Mouse (Mus musculus): ENCODE results near the gene Rasgef1b. TPM values are rescaled to one million over a fixed set of nuclear protein-coding genes. Genes with fewer than 3 reads are reported as not detected.

The Rasgef1b gene
- total and polyA plus RNA-seq, 2 experiments, result 4.0 to 20.4 TPM

DNA sequence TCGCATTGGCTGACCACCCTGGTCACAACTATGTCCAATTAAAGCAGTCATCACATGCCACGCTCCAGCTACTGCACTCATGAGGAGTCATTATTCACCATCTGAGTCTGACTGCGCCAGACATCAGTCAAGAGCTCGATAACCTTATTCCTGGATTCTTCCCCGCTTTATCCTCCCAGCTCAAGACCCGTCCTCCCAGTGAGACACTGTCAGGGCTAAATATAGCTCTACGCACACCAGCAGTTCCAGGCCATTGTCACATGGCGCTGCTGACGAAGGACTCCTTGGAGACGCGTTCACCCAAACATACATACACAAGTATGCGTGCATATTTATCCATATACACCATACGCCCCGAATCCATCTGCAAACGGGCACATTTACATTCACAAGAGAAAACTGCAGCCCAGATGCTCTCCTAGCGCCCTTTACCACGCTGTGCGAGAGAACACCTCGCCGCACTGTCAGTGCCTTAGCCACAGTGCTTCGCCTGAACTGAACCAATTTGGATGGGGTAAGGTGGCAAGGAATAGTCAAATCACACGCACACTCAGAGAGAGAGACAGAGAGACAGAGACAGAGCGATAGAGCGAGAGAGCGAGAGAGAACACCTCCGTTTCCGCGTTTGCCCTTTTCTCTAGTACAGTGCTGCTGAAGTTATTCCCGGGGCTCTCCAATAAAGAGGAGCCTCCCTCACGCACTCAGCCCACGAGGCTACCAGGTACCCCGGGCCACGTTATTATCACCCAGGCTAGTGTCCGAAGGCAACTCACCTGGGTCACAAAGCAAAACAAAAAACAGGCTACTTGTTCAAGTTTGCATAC, 477.3 kb downstream of the Rasgef1b start:
- peak overlapping the region; percentile 97 for H3K9ac ChIP-seq (ENCODE audit: low read depth, low read length)
- H3K27me3 ChIP-seq (ENCODE audit: control insufficient read depth, insufficient read depth, low read length), result no peaks in the 10 kb centered on the region
- DNase-seq (ENCODE audit: extremely low read depth, low read depth, low spot score), result no peak
- H3K36me3 ChIP-seq (ENCODE audit: control insufficient read depth, insufficient read depth, low read length), result no peaks in the 10 kb centered on the region
- TF ChIP-seq POLR2A (IDR thresholded peaks at IDR 0.05; ENCODE audit: extremely low read depth, insufficient read depth, low read length) (no peak), CTCF (IDR thresholded peaks at IDR 0.05; ENCODE audit: low read depth, low read length) (no peak)
- H3K79me2 ChIP-seq (ENCODE audit: control insufficient read depth, insufficient read depth, low read length), result peaks cover 13% of the 10 kb centered on the region; the same call in 1 of the 2 replicates
- H3K4me1 ChIP-seq (ENCODE audit: control insufficient read depth, insufficient read depth, low read length), result peaks cover 5% of the 10 kb centered on the region
- peak overlapping the region; percentile 97 for H3K4me3 ChIP-seq (ENCODE audit: insufficient read depth, low read depth, low read length)
- 2% methylated on average over 34 of the region's 34 CpGs for WGBS
- peak overlapping the region; percentile 63 for H3K27ac ChIP-seq (replicated peaks; ENCODE audit: insufficient read depth, low read depth, low read length)

DNA sequence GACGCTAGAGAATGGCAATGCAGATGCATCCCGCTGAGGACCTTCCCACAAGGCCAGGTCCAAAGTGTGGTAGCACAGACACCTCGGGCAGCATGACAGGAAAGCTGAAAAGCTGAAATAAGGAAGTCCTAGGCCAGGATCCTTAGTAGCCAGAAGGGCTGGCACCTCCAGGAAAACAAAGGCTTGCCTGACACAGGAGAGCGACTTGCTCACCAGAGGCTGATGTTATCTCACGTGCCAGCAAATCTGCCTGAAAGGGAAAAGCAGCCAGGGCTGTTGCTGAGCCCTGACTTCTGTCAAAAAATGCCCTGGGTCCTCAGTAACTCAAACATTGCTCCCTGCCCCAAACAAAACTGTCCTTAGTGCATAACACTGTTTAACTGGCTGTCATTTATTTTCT, 478.0 kb downstream of the Rasgef1b start:
- H3K4me1 ChIP-seq (ENCODE audit: control insufficient read depth, insufficient read depth, low read length), result peaks cover 5% of the 10 kb centered on the region
- 23% methylated on average over 5 of the region's 5 CpGs for WGBS
- H3K36me3 ChIP-seq (ENCODE audit: control insufficient read depth, insufficient read depth, low read length), result no peaks in the 10 kb centered on the region
- H3K27me3 ChIP-seq (ENCODE audit: control insufficient read depth, insufficient read depth, low read length), result no peaks in the 10 kb centered on the region
- TF ChIP-seq POLR2A (IDR thresholded peaks at IDR 0.05; ENCODE audit: extremely low read depth, insufficient read depth, low read length) (no peak), CTCF (IDR thresholded peaks at IDR 0.05; ENCODE audit: low read depth, low read length) (no peak)
- peaks cover 15% of the 10 kb centered on the region; the same call in 1 of the 2 replicates for H3K79me2 ChIP-seq (ENCODE audit: control insufficient read depth, insufficient read depth, low read length)
- peak overlapping the region; percentile 17 for H3K4me3 ChIP-seq (ENCODE audit: insufficient read depth, low read depth, low read length)
- DNase-seq (ENCODE audit: extremely low read depth, low read depth, low spot score), result peak; percentile 50
- H3K27ac ChIP-seq (replicated peaks; ENCODE audit: insufficient read depth, low read depth, low read length), result peak overlapping the region; percentile 43
- H3K9ac ChIP-seq (ENCODE audit: low read depth, low read length), result peak overlapping the region; percentile 27

GRCm38 (mm10) chr5:99248501-99248900, 480.4 kb downstream of the Rasgef1b start:
- H3K27me3 ChIP-seq (ENCODE audit: control insufficient read depth, insufficient read depth, low read length), result no peaks in the 10 kb centered on the region
- no peak overlapping the region for H3K4me3 ChIP-seq (ENCODE audit: insufficient read depth, low read depth, low read length)
- WGBS, result 5% methylated on average over 7 of the region's 7 CpGs
- peak; percentile 68 for DNase-seq (ENCODE audit: extremely low read depth, low read depth, low spot score)
- peaks cover 17% of the 10 kb centered on the region; the same call in 1 of the 2 replicates for H3K79me2 ChIP-seq (ENCODE audit: control insufficient read depth, insufficient read depth, low read length)
- H3K4me1 ChIP-seq (ENCODE audit: control insufficient read depth, insufficient read depth, low read length), result peaks cover 5% of the 10 kb centered on the region
- H3K9ac ChIP-seq (ENCODE audit: low read depth, low read length), result peak overlapping the region; percentile 23; the same call in 1 of the 2 replicates
- TF ChIP-seq POLR2A (IDR thresholded peaks at IDR 0.05; ENCODE audit: extremely low read depth, insufficient read depth, low read length) (no peak), CTCF (IDR thresholded peaks at IDR 0.05; ENCODE audit: low read depth, low read length) (peak; percentile 96)
- no peak overlapping the region; the same call in 1 of the 2 replicates for H3K27ac ChIP-seq (replicated peaks; ENCODE audit: insufficient read depth, low read depth, low read length)
- no peaks in the 10 kb centered on the region for H3K36me3 ChIP-seq (ENCODE audit: control insufficient read depth, insufficient read depth, low read length)

- 0 out of 2 replicates have a peak overlapping the region, but pooled peaks have one; percentile 8 for H3K9ac ChIP-seq (ENCODE audit: low read depth, low read length)
- 91% methylated on average over 6 of the region's 6 CpGs for WGBS
- H3K4me3 ChIP-seq (ENCODE audit: insufficient read depth, low read depth, low read length), result no peak overlapping the region
- no peak overlapping the region for H3K27ac ChIP-seq (replicated peaks; ENCODE audit: insufficient read depth, low read depth, low read length)
- peaks cover under 1% of the 10 kb centered on the region for H3K36me3 ChIP-seq (ENCODE audit: control insufficient read depth, insufficient read depth, low read length)
- H3K27me3 ChIP-seq (ENCODE audit: control insufficient read depth, insufficient read depth, low read length), result no peaks in the 10 kb centered on the region
- H3K4me1 ChIP-seq (ENCODE audit: control insufficient read depth, insufficient read depth, low read length), result peaks cover 5% of the 10 kb centered on the region
- peaks cover 17% of the 10 kb centered on the region; the same call in 1 of the 2 replicates for H3K79me2 ChIP-seq (ENCODE audit: control insufficient read depth, insufficient read depth, low read length)
- no peak for DNase-seq (ENCODE audit: extremely low read depth, low read depth, low spot score)
- TF ChIP-seq POLR2A (IDR thresholded peaks at IDR 0.05; ENCODE audit: extremely low read depth, insufficient read depth, low read length), result no peak
- TF ChIP-seq CTCF (IDR thresholded peaks at IDR 0.05; ENCODE audit: low read depth, low read length), result no peak; the same call in 1 of the 2 replicates
Measured at GRCm38 (mm10) chr5:99247915-99248314, 480.9 kb downstream of the Rasgef1b start.

- Histone ChIP-seq H3K79me2 (ENCODE audit: control insufficient read depth, insufficient read depth, low read length) (peaks cover 17% of the 10 kb centered on the region; the same call in 1 of the 2 replicates), H3K9ac (ENCODE audit: low read depth, low read length) (0 out of 2 replicates have a peak overlapping the region, but pooled peaks have one; percentile 8), H3K27ac (replicated peaks; ENCODE audit: insufficient read depth, low read depth, low read length) (no peak overlapping the region), H3K4me1 (ENCODE audit: control insufficient read depth, insufficient read depth, low read length) (peaks cover 7% of the 10 kb centered on the region), H3K36me3 (ENCODE audit: control insufficient read depth, insufficient read depth, low read length) (peaks cover 4% of the 10 kb centered on the region), H3K27me3 (ENCODE audit: control insufficient read depth, insufficient read depth, low read length) (no peaks in the 10 kb centered on the region), H3K4me3 (ENCODE audit: insufficient read depth, low read depth, low read length) (no peak overlapping the region)
- DNase-seq (ENCODE audit: extremely low read depth, low read depth, low spot score), result peak; percentile 74
- TF ChIP-seq POLR2A (IDR thresholded peaks at IDR 0.05; ENCODE audit: extremely low read depth, insufficient read depth, low read length), result no peak
- TF ChIP-seq CTCF (IDR thresholded peaks at IDR 0.05; ENCODE audit: low read depth, low read length), result no peak
- 66% methylated on average over 7 of the region's 7 CpGs for WGBS
Measured at GRCm38 (mm10) chr5:99247441-99247840, 481.4 kb downstream of the Rasgef1b start.

All from liver, adult 2 months (tissue).